Mouse (Mus musculus): ENCODE measurements around the gene Fam208a. TPM values are rescaled to one million over a fixed set of nuclear protein-coding genes. Genes with fewer than 3 reads are reported as not detected.

The Fam208a gene
- polyA plus RNA-seq, 1 experiment from 2014 or later, result 17.1 TPM

GRCm38 (mm10) chr14:27420816-27421215 is 7.8 kb upstream of the Fam208a start:
- Histone ChIP-seq H3K27me3 (no peaks in the 10 kb centered on the region), H3K9me3 (no peaks in the 10 kb centered on the region), H3K4me2 (no peak overlapping the region), H3K4me3 (no peak overlapping the region), H3K27ac (no peak overlapping the region), H3K36me3 (no peaks in the 10 kb centered on the region), H3K4me1 (peaks cover 4% of the 10 kb centered on the region; the same call in 1 of the 2 replicates), H3K9ac (no peak overlapping the region)
- ATAC-seq (ENCODE audit: insufficient number of reproducible peaks, insufficient read depth, low FRiP score, low TSS enrichment, low read depth), result no peak
- WGBS, result 69% methylated on average over 3 of the region's 3 CpGs

- WGBS, result 87% methylated on average over 1 of the region's 1 CpGs
- no peak overlapping the region for H3K4me3 ChIP-seq
- H3K27me3 ChIP-seq, result no peaks in the 10 kb centered on the region
- no peak overlapping the region for H3K9ac ChIP-seq
- ATAC-seq (ENCODE audit: insufficient number of reproducible peaks, insufficient read depth, low FRiP score, low TSS enrichment, low read depth), result no peak
- peaks cover 1% of the 10 kb centered on the region; the same call in 1 of the 2 replicates for H3K36me3 ChIP-seq
- peaks cover 4% of the 10 kb centered on the region; the same call in 1 of the 2 replicates for H3K4me1 ChIP-seq
- no peaks in the 10 kb centered on the region for H3K9me3 ChIP-seq
- no peak overlapping the region for H3K27ac ChIP-seq
- no peak overlapping the region for H3K4me2 ChIP-seq
These were observed 6.3 kb upstream of the Fam208a start for GRCm38 (mm10) chr14:27422301-27422700.

GRCm38 (mm10) chr14:27428973-27429711 is 508 bp downstream of the Fam208a start:
- Histone ChIP-seq H3K9me3 (peaks cover 12% of the 10 kb centered on the region), H3K4me3 (peak overlapping the region; percentile 57), H3K4me2 (peak overlapping the region; percentile 81), H3K4me1 (0 out of 2 replicates have a peak, but pooled peaks cover 3% of the 10 kb centered on the region), H3K9ac (peak overlapping the region; percentile 86), H3K36me3 (peaks cover 46% of the 10 kb centered on the region), H3K27me3 (no peaks in the 10 kb centered on the region), H3K27ac (peak overlapping the region; percentile 98)
- ATAC-seq (ENCODE audit: insufficient number of reproducible peaks, insufficient read depth, low FRiP score, low TSS enrichment, low read depth), result peak; percentile 78
- under 1% methylated on average over 77 of the region's 78 CpGs for WGBS

GRCm38 (mm10) chr14:27430280-27430679 is 1.6 kb downstream of the Fam208a start:
- no peak overlapping the region for H3K4me3 ChIP-seq
- H3K27ac ChIP-seq, result no peak overlapping the region
- H3K36me3 ChIP-seq, result peaks cover 50% of the 10 kb centered on the region
- H3K27me3 ChIP-seq, result no peaks in the 10 kb centered on the region
- H3K4me2 ChIP-seq, result peak overlapping the region; percentile 81
- H3K9ac ChIP-seq, result no peak overlapping the region
- no peak for ATAC-seq (ENCODE audit: insufficient number of reproducible peaks, insufficient read depth, low FRiP score, low TSS enrichment, low read depth)
- 0 out of 2 replicates have a peak, but pooled peaks cover 3% of the 10 kb centered on the region for H3K4me1 ChIP-seq
- 95% methylated on average over 4 of the region's 4 CpGs for WGBS
- peaks cover 12% of the 10 kb centered on the region for H3K9me3 ChIP-seq

- H3K27me3 ChIP-seq, result no peaks in the 10 kb centered on the region
- WGBS, result 93% methylated on average over 2 of the region's 2 CpGs
- H3K9me3 ChIP-seq, result peaks cover 12% of the 10 kb centered on the region
- H3K36me3 ChIP-seq, result peaks cover 54% of the 10 kb centered on the region
- no peak for ATAC-seq (ENCODE audit: insufficient number of reproducible peaks, insufficient read depth, low FRiP score, low TSS enrichment, low read depth)
- H3K4me1 ChIP-seq, result 0 out of 2 replicates have a peak, but pooled peaks cover 3% of the 10 kb centered on the region
- no peak overlapping the region for H3K4me2 ChIP-seq
- no peak overlapping the region for H3K9ac ChIP-seq
- no peak overlapping the region for H3K4me3 ChIP-seq
- no peak overlapping the region for H3K27ac ChIP-seq
These were observed 3.4 kb downstream of the Fam208a start for GRCm38 (mm10) chr14:27432064-27432463.

GRCm38 (mm10) chr14:27436116-27436515 is 7.5 kb downstream of the Fam208a start:
- Histone ChIP-seq H3K4me2 (no peak overlapping the region), H3K36me3 (peaks cover 38% of the 10 kb centered on the region), H3K4me1 (no peaks in the 10 kb centered on the region), H3K9me3 (no peaks in the 10 kb centered on the region), H3K9ac (no peak overlapping the region), H3K27ac (no peak overlapping the region), H3K4me3 (no peak overlapping the region), H3K27me3 (no peaks in the 10 kb centered on the region)
- WGBS, result 91% methylated on average over 1 of the region's 1 CpGs
- no peak for ATAC-seq (ENCODE audit: insufficient number of reproducible peaks, insufficient read depth, low FRiP score, low TSS enrichment, low read depth)

- H3K9ac ChIP-seq, result no peak overlapping the region
- H3K27ac ChIP-seq, result no peak overlapping the region
- H3K27me3 ChIP-seq, result no peaks in the 10 kb centered on the region
- peaks cover 33% of the 10 kb centered on the region for H3K36me3 ChIP-seq
- H3K4me1 ChIP-seq, result no peaks in the 10 kb centered on the region
- H3K4me3 ChIP-seq, result no peak overlapping the region
- 85% methylated on average over 3 of the region's 3 CpGs for WGBS
- no peak for ATAC-seq (ENCODE audit: insufficient number of reproducible peaks, insufficient read depth, low FRiP score, low TSS enrichment, low read depth)
- no peaks in the 10 kb centered on the region for H3K9me3 ChIP-seq
- H3K4me2 ChIP-seq, result no peak overlapping the region
These were observed 8.2 kb downstream of the Fam208a start for GRCm38 (mm10) chr14:27436826-27437225.

GRCm38 (mm10) chr14:27440921-27441320 is 12.3 kb downstream of the Fam208a start:
- no peak overlapping the region for H3K4me2 ChIP-seq
- H3K4me3 ChIP-seq, result no peak overlapping the region
- no peak overlapping the region for H3K9ac ChIP-seq
- H3K36me3 ChIP-seq, result peaks cover 41% of the 10 kb centered on the region
- H3K9me3 ChIP-seq, result no peaks in the 10 kb centered on the region
- no peaks in the 10 kb centered on the region for H3K4me1 ChIP-seq
- H3K27ac ChIP-seq, result no peak overlapping the region
- no peaks in the 10 kb centered on the region for H3K27me3 ChIP-seq
- ATAC-seq (ENCODE audit: insufficient number of reproducible peaks, insufficient read depth, low FRiP score, low TSS enrichment, low read depth), result no peak

- H3K4me1 ChIP-seq, result no peaks in the 10 kb centered on the region
- ATAC-seq (ENCODE audit: insufficient number of reproducible peaks, insufficient read depth, low FRiP score, low TSS enrichment, low read depth), result no peak
- no peak overlapping the region for H3K9ac ChIP-seq
- H3K4me3 ChIP-seq, result no peak overlapping the region
- WGBS, result 95% methylated on average over 2 of the region's 2 CpGs
- H3K27ac ChIP-seq, result no peak overlapping the region
- peaks cover 51% of the 10 kb centered on the region for H3K36me3 ChIP-seq
- no peaks in the 10 kb centered on the region for H3K27me3 ChIP-seq
- H3K4me2 ChIP-seq, result no peak overlapping the region
- no peaks in the 10 kb centered on the region for H3K9me3 ChIP-seq
These were observed 16.2 kb downstream of the Fam208a start for GRCm38 (mm10) chr14:27444851-27445281.

GRCm38 (mm10) chr14:27446963-27447362 is 18.3 kb downstream of the Fam208a start:
- no peaks in the 10 kb centered on the region for H3K27me3 ChIP-seq
- no peak for ATAC-seq (ENCODE audit: insufficient number of reproducible peaks, insufficient read depth, low FRiP score, low TSS enrichment, low read depth)
- no peaks in the 10 kb centered on the region for H3K9me3 ChIP-seq
- H3K36me3 ChIP-seq, result peaks cover 57% of the 10 kb centered on the region
- H3K4me3 ChIP-seq, result no peak overlapping the region
- H3K9ac ChIP-seq, result no peak overlapping the region
- WGBS, result 88% methylated on average over 4 of the region's 4 CpGs
- H3K27ac ChIP-seq, result no peak overlapping the region
- no peaks in the 10 kb centered on the region for H3K4me1 ChIP-seq
- H3K4me2 ChIP-seq, result no peak overlapping the region

GRCm38 (mm10) chr14:27491399-27491798 is 62.8 kb downstream of the Fam208a start:
- no peak for ATAC-seq (ENCODE audit: insufficient number of reproducible peaks, insufficient read depth, low FRiP score, low TSS enrichment, low read depth)
- Histone ChIP-seq H3K9ac (no peak overlapping the region), H3K27ac (no peak overlapping the region), H3K27me3 (no peaks in the 10 kb centered on the region), H3K9me3 (no peaks in the 10 kb centered on the region), H3K36me3 (peaks cover 84% of the 10 kb centered on the region), H3K4me3 (no peak overlapping the region), H3K4me2 (no peak overlapping the region), H3K4me1 (no peaks in the 10 kb centered on the region)
- 94% methylated on average over 5 of the region's 5 CpGs for WGBS

GRCm38 (mm10) chr14:27493516-27493915 is 64.9 kb downstream of the Fam208a start:
- 88% methylated on average over 4 of the region's 4 CpGs for WGBS
- Histone ChIP-seq H3K27me3 (no peaks in the 10 kb centered on the region), H3K9ac (no peak overlapping the region), H3K9me3 (no peaks in the 10 kb centered on the region), H3K27ac (no peak overlapping the region), H3K36me3 (peaks cover 86% of the 10 kb centered on the region), H3K4me2 (no peak overlapping the region), H3K4me1 (no peaks in the 10 kb centered on the region), H3K4me3 (no peak overlapping the region)
- no peak for ATAC-seq (ENCODE audit: insufficient number of reproducible peaks, insufficient read depth, low FRiP score, low TSS enrichment, low read depth)

Data from embryonic facial prominence, embryonic 13.5 days (tissue).